Mouse (Mus musculus): ENCODE measurements around the gene Dnaaf1.

- TF ChIP-seq GATA1 (IDR thresholded peaks at IDR 0.05; ENCODE audit: low read length) (no peak), TAL1 (IDR thresholded peaks at IDR 0.05; ENCODE audit: low read length) (no peak)
Measured at GRCm38 (mm10) chr8:119616811-119617210, 41.8 kb downstream of the Dnaaf1 start.
